Mouse (Mus musculus): ENCODE data around the gene H2-Q1.
"Not testable (repeated sequence)": the region's sequence is repeated elsewhere in the genome, so short reads cannot be mapped to it uniquely, and the experiment has no call there.

H2-Q1 gene

DNA sequence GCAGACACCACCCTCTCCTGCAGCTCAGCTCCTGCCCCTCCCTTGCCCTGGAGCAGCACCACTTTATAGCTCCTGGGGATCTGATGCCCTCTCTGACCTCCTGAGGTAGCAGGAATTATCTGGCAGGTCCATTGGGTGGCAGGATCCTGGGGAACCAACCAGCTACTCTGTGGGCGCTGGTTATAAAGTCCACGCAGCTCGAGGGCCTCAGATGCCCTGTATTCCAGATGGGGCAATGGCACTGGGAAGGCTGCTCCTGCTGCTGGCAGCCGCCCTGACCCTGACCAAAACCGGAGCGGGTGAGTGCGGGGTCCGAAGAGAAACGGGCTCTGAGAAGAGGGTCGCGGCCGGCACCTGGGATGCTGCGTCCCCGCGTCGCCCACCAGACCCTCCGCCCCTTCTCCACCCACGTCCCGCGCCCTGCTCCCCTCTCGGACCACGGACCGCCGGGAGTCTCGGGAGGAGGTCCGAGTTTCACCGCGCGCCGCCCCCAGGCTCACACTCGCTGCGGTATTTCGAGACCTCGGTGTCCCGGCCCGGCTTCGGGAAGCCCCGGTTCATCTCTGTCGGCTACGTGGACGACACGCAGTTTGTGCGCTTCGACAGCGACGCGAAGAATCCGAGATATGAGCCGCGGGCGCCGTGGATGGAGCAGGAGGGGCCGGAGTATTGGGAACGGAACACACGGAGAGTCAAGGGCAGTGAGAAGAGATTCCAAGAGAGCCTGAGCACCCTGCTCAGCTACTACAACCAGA is at the start of gene H2-Q1:
Gene H2-Q1 (plus strand): TSS at position 79 of the 755 bp plus-strand sequence.
- DNase-seq (ENCODE audit: low read depth, low spot score) = peak; percentile 18
- no peaks in the 10 kb centered on the region for H3K27me3 ChIP-seq (ENCODE audit: control insufficient read depth, insufficient read depth, low read length, poor library complexity, severe bottlenecking)
- no peaks in the 10 kb centered on the region for H3K36me3 ChIP-seq (ENCODE audit: control insufficient read depth, insufficient read depth, low read length, poor library complexity, severe bottlenecking)

DNA sequence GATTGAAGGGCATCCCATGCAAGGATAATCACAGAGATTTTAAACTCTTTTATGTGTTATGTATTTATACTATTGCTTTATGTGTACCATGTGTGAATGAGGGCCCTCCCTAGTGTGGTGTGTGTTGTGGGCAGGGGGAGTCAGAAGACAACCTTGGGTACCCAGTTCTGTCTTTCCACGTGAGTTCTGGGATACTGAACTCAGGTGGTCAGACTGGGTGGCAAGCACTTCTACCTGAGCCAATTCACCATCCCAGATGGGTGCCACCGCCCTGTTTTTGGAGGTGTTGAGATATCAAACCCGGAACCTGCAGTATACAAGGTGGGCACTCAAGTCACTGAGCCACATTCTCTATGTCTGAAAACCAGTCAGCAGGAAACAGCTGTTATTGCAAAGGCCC is 48.0 kb upstream of the H2-Q1 start:
- Histone ChIP-seq H3K36me3 (ENCODE audit: control insufficient read depth, insufficient read depth, low read length, poor library complexity, severe bottlenecking) (0 out of 2 replicates have a peak, but pooled peaks cover 3% of the 10 kb centered on the region), H3K27me3 (ENCODE audit: control insufficient read depth, insufficient read depth, low read length, poor library complexity, severe bottlenecking) (no peaks in the 10 kb centered on the region; the same call in 1 of the 2 replicates)
- DNase-seq (ENCODE audit: low read depth, low spot score) = no peak

DNA sequence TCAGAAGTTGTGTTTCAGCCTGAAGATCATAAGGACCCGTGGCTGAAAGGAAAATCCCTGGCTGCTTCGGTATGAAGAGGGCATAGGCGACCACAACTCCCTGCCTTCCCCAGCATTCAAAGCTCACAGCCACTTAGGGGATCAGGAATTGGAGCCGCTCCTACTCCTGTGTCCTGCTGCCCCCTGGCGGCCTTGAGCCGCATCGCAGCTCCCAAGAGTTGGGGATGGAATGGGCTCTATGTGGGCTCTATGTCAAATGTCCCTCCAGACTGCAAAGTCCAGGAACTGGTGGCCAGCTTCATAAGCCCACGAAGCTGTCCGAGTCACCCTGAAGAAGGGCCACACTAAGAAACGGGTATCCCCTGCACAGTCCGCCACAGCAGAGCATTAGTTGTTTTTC is 45.4 kb upstream of the H2-Q1 start:
- no peaks in the 10 kb centered on the region; the same call in 1 of the 2 replicates for H3K27me3 ChIP-seq (ENCODE audit: control insufficient read depth, insufficient read depth, low read length, poor library complexity, severe bottlenecking)
- peak; percentile 83 for DNase-seq (ENCODE audit: low read depth, low spot score)
- H3K36me3 ChIP-seq (ENCODE audit: control insufficient read depth, insufficient read depth, low read length, poor library complexity, severe bottlenecking) = no peaks in the 10 kb centered on the region

DNA sequence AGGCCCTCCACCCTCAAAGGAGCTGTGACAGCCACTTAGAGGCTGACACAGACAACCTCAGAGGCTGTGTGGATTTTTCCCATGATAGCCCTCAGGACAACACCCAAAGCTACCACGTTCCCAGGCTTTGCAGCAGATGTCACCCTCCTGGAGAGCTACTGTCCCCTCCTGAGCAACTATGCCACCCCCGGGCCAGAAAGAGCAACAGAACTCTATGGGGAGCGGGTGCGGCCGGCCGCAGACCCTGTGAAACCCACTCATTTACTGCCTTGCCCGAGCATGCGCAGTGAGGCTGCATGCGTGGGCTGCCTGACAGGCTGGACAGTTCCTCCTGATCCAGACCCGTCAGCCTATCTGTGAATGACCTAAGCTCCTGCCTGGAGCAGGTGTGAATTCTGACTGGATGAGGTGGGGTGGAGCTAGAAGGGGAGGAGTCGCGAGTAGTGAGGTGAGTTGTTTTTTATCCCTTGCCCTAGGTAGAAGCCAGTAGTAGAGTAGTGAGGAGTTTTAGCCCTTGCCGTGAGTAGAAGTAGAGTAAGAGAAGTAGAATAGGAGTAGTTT is 43.8 kb upstream of the H2-Q1 start:
- no peak for DNase-seq (ENCODE audit: low read depth, low spot score)
- H3K27me3 ChIP-seq (ENCODE audit: control insufficient read depth, insufficient read depth, low read length, poor library complexity, severe bottlenecking) = no peaks in the 10 kb centered on the region; the same call in 1 of the 2 replicates
- no peaks in the 10 kb centered on the region for H3K36me3 ChIP-seq (ENCODE audit: control insufficient read depth, insufficient read depth, low read length, poor library complexity, severe bottlenecking)

DNA sequence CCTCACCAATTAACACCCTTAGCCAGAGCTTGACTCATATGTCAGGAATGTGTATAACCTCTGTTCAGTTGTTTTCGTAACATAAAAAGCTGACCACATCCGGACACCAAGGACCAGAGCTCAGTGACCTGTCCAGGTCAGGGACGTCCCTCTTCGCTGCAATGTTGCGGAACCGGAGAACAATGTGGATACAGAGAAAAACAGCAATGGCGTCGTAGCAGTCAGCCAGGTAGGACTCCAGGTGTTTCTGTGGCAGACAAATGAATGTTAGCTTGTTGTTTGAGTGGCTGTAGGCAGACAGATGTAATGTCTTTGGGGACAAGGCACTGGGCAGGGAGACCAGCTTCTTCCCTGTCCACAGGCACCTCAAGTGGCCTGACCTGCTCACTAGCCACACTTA is 42.2 kb upstream of the H2-Q1 start:
- no peak for DNase-seq (ENCODE audit: low read depth, low spot score)
- no peaks in the 10 kb centered on the region for H3K36me3 ChIP-seq (ENCODE audit: control insufficient read depth, insufficient read depth, low read length, poor library complexity, severe bottlenecking)
- no peaks in the 10 kb centered on the region; the same call in 1 of the 2 replicates for H3K27me3 ChIP-seq (ENCODE audit: control insufficient read depth, insufficient read depth, low read length, poor library complexity, severe bottlenecking)

DNA sequence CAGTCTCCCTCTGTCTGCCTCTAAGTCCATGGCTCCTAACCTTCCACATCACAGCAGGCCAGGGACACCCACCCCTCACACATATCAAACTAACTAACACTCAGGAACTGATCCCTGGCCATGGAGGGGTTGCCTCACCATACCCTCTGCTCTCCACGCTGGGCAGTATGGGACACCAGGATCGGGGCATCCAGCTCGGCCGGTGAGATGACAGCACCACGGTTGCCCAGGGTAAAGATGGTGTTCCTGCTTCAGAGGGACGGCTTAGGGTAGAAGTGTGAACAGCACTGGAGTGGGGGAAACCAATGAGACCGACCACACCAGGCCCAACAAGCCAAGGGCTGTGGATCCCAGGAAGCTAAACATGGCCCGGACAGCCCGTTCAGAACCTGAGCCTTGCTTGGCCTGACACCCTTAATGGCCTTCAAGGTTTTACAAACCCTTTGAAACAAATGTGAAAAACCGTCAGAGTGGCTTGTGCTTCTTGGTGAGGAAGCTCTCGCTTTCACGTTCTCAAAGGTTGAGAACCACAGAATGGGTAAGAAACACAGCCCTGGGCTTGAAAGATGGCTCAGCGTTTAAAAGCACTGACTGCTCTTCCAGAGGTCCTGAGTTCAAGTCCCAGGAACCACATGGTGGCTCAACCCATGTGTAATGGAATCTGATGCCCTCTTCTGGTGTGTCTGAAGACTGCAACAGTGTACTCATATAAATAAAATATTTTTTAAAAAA is 41.1 kb upstream of the H2-Q1 start:
- H3K27me3 ChIP-seq (ENCODE audit: control insufficient read depth, insufficient read depth, low read length, poor library complexity, severe bottlenecking) = no peaks in the 10 kb centered on the region; the same call in 1 of the 2 replicates
- no peak for DNase-seq (ENCODE audit: low read depth, low spot score)
- H3K36me3 ChIP-seq (ENCODE audit: control insufficient read depth, insufficient read depth, low read length, poor library complexity, severe bottlenecking) = no peaks in the 10 kb centered on the region

DNA sequence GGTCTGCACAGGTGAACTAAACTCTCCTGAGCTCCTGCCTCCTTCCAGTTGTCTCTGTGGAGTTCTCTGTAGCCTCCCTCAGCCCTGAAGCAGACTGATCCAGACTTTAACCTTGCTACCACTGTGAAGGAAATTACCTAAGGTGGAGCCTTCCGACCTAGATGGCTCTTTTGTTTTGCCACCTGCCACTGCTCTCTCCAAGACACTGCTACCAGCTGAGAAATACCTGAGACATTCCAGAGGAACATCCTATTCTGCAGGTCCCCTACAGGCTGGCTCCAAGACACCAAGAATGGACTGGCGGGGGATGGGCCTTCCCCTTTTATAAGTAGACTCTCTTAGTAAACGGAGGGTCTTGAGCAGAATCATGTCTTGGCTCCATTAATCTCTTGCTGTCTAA is 39.9 kb upstream of the H2-Q1 start:
- H3K36me3 ChIP-seq (ENCODE audit: control insufficient read depth, insufficient read depth, low read length, poor library complexity, severe bottlenecking) = no peaks in the 10 kb centered on the region
- DNase-seq (ENCODE audit: low read depth, low spot score) = no peak

DNA sequence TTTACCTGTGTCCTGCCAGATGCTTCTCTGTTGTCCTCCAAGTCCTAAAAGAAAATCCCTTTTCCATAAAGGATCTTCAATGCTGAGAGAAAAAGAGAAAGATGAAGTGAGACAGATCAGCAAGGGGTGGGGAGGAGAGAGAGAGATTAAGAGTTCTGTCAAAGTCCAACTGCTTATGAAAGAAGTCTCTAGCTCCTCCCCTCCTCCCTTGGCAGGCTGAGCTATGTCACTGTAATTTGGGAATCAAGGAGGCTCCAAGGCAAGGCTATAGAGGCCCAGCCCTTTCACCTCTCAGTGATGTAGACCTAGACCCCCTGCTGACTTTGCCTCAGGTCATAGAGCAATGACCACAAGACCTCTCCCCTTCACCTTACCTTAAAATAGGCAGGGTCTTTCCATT is 34.8 kb upstream of the H2-Q1 start:
- no peak for DNase-seq (ENCODE audit: low read depth, low spot score)
- Histone ChIP-seq H3K27me3 (ENCODE audit: control insufficient read depth, insufficient read depth, low read length, poor library complexity, severe bottlenecking) (no peaks in the 10 kb centered on the region), H3K36me3 (ENCODE audit: control insufficient read depth, insufficient read depth, low read length, poor library complexity, severe bottlenecking) (no peaks in the 10 kb centered on the region)

More for the DNA sequence above, 39.9 kb upstream of the H2-Q1 start:
- no peaks in the 10 kb centered on the region; the same call in 1 of the 2 replicates for H3K27me3 ChIP-seq (ENCODE audit: control insufficient read depth, insufficient read depth, low read length, poor library complexity, severe bottlenecking)

DNA sequence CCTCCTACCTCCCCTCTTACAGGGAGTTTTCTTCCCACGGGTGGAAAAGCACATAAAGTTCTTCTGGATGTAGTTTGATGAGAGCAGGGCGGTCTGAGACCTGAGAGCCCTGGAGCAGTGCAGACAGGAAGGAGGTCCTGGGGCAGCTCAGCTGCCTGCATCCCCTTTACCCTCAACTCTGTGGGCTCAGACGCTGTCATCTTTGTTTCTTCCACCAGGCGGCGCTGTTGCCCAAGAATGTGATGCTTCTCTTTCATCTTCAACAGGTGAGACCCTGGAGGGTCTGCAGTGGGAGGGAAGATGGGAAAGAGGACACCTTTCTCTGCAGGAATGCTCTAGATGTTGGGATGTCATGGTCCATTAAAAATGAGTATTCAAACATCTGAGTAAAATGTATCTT is 24.4 kb upstream of the H2-Q1 start:
- not testable (repeated sequence) for H3K27me3 ChIP-seq (ENCODE audit: control insufficient read depth, insufficient read depth, low read length, poor library complexity, severe bottlenecking); H3K36me3 ChIP-seq (ENCODE audit: control insufficient read depth, insufficient read depth, low read length, poor library complexity, severe bottlenecking)
- peak; percentile 67 for DNase-seq (ENCODE audit: low read depth, low spot score)

DNA sequence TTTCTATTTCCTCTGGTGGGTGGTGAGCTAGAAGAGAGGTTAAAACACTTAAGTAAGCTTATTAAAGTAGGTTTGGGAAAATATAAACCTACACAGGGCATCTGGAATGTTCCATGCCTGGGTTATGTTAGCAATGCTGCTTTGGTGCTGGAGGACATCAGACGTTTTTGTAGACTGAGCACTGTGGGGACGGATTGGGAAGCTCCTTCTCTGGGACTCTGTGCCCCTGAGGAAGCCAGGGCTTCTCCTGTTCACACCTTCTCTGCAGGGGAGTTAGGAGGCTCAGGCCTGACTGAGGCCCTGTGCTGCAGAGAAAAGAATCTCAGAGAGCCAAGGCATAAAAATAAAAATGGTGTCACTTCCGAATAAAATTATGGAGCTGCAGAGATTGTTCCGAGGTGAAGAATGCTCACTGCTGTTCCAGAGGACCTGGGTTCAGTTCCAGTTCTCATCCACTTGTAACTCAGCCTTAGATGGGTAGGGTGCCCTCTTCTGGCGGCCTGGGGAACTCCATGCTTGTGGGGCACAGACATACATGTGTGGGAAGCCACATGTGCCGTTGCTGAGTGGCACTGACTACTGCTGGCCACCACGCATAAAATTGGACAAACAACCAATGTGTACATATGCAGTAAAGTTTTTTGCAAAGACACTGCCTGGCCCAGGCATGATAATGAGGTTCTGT is 19.8 kb upstream of the H2-Q1 start:
- not testable (repeated sequence) for H3K27me3 ChIP-seq (ENCODE audit: control insufficient read depth, insufficient read depth, low read length, poor library complexity, severe bottlenecking); H3K36me3 ChIP-seq (ENCODE audit: control insufficient read depth, insufficient read depth, low read length, poor library complexity, severe bottlenecking)
- peak; percentile 23 for DNase-seq (ENCODE audit: low read depth, low spot score)

DNA sequence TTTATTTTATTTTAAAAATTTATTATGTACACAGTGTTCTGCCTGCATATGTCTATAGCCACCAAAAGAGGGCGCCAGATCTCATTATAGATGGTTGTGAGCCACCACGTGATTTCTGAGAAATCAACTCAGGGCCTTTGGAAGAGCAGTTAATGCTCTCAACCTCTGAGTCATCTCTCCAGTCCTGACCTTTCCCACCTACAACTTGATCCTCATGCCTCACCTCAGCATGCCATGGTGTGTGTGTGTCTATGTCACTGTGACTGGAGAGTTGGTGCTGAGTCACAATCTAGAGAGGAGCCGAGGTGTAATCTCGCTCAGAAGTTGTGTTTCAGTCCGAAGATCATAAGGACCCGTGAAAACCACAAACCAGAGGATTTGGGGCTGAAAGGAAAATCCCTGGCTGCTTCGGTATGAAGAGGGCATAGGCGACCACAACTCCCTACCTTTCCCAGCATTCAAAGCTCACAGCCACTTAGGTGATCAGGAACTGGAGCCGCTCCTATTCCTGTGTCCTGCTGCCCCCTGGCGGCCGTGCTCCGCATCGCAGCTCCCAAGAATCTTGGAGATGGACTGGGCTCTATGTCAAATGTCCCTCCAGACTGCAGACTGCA is 18.5 kb upstream of the H2-Q1 start:
- peak; percentile 78 for DNase-seq (ENCODE audit: low read depth, low spot score)
- no peaks in the 10 kb centered on the region for H3K36me3 ChIP-seq (ENCODE audit: control insufficient read depth, insufficient read depth, low read length, poor library complexity, severe bottlenecking)
- H3K27me3 ChIP-seq (ENCODE audit: control insufficient read depth, insufficient read depth, low read length, poor library complexity, severe bottlenecking) = no peaks in the 10 kb centered on the region

DNA sequence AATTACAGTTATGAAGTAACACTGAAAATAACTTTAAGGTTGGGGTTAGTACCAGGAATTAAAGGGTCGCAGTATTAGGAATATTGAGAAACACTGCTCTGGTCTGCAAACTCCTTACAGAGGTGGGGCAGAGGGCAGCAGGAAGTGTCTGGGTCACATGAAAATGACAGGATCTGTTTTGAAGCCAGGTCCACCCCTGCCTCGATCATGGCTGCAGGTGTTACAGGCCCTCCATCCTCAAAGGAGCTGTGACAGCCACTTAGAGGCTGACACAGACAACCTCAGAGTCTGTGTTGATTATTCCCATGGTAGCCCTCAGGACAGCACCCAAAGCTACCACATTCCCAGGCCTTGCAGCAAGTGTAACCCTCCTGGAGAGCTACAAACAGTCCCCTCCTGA is 16.9 kb upstream of the H2-Q1 start:
- DNase-seq (ENCODE audit: low read depth, low spot score) = no peak
- H3K27me3 ChIP-seq (ENCODE audit: control insufficient read depth, insufficient read depth, low read length, poor library complexity, severe bottlenecking) = no peaks in the 10 kb centered on the region

DNA sequence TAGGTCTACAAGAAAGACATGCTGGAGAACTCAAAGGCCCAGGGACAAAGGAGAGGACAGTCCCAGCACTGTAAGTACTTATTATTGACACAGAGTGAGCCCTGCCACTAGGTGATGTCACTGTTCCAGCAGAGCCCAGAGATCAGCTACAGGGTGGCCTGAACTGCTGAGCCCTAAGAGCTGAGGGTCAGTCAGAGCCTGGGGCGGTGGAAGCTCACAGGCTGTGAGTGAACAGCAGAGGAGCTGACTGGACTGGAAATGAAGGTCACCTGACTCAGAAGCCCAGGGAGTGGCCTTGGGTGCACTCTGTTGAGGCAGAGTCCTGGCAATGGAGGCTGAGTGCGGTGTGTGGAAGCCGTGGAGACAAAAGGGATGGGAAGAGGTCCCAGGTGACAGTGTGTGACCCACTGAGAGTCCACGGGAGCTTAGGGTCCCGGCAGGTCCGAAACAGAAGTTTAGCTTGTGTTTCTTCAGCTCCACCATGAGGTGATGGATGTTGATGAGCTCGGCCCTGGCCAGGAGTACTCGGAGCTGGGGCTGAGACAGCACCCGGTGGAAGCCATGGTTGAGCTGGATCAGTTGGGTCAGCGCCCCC is 16.4 kb upstream of the H2-Q1 start:
- Histone ChIP-seq H3K27me3 (ENCODE audit: control insufficient read depth, insufficient read depth, low read length, poor library complexity, severe bottlenecking) (no peaks in the 10 kb centered on the region), H3K36me3 (ENCODE audit: control insufficient read depth, insufficient read depth, low read length, poor library complexity, severe bottlenecking) (no peaks in the 10 kb centered on the region)
- DNase-seq (ENCODE audit: low read depth, low spot score) = no peak

More for the DNA sequence above, 16.9 kb upstream of the H2-Q1 start:
- no peaks in the 10 kb centered on the region for H3K36me3 ChIP-seq (ENCODE audit: control insufficient read depth, insufficient read depth, low read length, poor library complexity, severe bottlenecking)

DNA sequence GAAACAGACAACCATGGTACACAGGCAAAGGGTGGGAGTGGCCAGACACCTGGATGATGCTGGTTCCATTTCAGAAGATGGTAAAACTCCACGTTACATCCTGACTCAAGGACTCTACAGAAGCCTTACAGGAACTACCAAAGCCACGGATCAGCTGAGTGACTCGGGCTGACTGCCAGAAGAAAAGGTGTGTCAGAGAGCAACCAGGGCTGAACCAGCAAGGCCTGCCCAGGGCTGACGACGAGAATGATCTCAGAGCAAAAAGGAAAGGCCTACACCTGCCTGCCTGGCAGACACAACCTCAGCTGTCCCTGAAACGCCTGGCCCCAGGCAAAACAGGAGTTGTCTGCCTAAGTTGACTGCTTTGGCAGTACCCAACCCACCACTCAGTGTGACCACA is 15.7 kb upstream of the H2-Q1 start:
- Histone ChIP-seq H3K27me3 (ENCODE audit: control insufficient read depth, insufficient read depth, low read length, poor library complexity, severe bottlenecking) (no peaks in the 10 kb centered on the region), H3K36me3 (ENCODE audit: control insufficient read depth, insufficient read depth, low read length, poor library complexity, severe bottlenecking) (no peaks in the 10 kb centered on the region)
- DNase-seq (ENCODE audit: low read depth, low spot score) = no peak

All from splenic B cell, adult 2 months (primary cell).